9 mouse cellular contexts compared by ENCODE assay signal in the genomic region with DNA sequence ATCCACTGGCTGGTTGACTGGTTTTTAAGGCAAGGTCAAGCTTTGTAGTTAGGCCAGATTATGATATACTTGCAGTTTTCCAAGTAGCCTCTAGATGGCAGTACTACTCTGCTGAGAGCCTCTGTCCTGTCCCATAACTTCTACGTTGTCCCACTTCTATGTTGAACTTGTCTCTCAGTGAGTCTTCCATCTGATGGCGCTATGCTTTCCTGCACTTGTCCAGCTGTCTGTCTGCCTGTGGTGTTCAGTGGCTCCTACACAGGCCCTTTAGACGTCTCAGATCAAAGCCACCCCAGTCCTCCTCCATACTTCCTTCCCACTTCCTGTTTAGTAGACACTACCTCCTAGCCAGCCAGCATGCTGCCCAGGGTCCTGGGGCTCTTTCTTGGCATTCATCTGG. TPM values are rescaled to one million over a fixed set of nuclear protein-coding genes. Genes with fewer than 3 reads are reported as not detected.
DNase-seq lines count a peak whose midpoint lies in the region; ATAC-seq lines count a peak whose summit lies in the region.
"Had no signal": no experiment of that assay in that cellular context is flagged by ENCODE, and none has a peak within 500 bp of the region (broad histone marks: within the 10 kb centered on the region; RNA-seq: fewer than 3 reads in every experiment).

No protein-coding gene starts in this region.

- H3K27ac ChIP-seq in midbrain, embryonic 14.5 days (replicated peaks; ENCODE audit: low read depth, low read length), result no peak overlapping the region
- H3K27ac ChIP-seq: embryonic facial prominence, embryonic 13.5 days had no signal

- H3K9me3 ChIP-seq in midbrain, embryonic 14.5 days (ENCODE audit: control insufficient read depth, low read length), result no peaks in the 10 kb centered on the region
- H3K9me3 ChIP-seq: embryonic facial prominence, embryonic 13.5 days had no signal

- 43% methylated on average over 3 of the region's 3 CpGs for WGBS in midbrain, embryonic 14.5 days

- H3K4me2 ChIP-seq in midbrain, embryonic 14.5 days (ENCODE audit: low read length), result no peak overlapping the region
- H3K4me2 ChIP-seq: embryonic facial prominence, embryonic 13.5 days had no signal

- no peak overlapping the region for H3K9ac ChIP-seq in midbrain, embryonic 14.5 days (replicated peaks; ENCODE audit: low read length)
- H3K9ac ChIP-seq: embryonic facial prominence, embryonic 13.5 days had no signal

- DNase-seq in frontal cortex, postnatal 14 days (ENCODE audit: low spot score in 2 of 2), result no peak
- peak; percentile 66 for DNase-seq in CD4-positive, CD25-positive, alpha-beta regulatory T cell, adult 2 months (ENCODE audit: low read depth, low spot score)
- peak; percentile 50 for DNase-seq in c-Kit-positive CD71-positive TER-119-negative erythroid progenitor cells, embryonic 14.5 days (ENCODE audit: low read depth)
- DNase-seq in heart, postnatal 10 days, result peak; percentile 65 to 78
- peak; percentile 23 to 43 for DNase-seq in layer of hippocampus, postnatal 10 days (ENCODE audit: low spot score in 2 of 2)
- DNase-seq in midbrain, embryonic 14.5 days, result peak; percentile 74
- no peak for DNase-seq in spleen, postnatal 14 days (ENCODE audit: low spot score in 2 of 2)

- intact Hi-C loops in heart, postnatal 10 days (cut with DNase I), result loop anchor here (5.0 kb wide), 2 partner anchors 37 to 147 kb away; a partner anchor contains a TSS

- no peaks in the 10 kb centered on the region for H3K4me1 ChIP-seq in midbrain, embryonic 14.5 days (ENCODE audit: control insufficient read depth, insufficient read depth, low read length)
- H3K4me1 ChIP-seq: embryonic facial prominence, embryonic 13.5 days had no signal

- H3K4me3 ChIP-seq in midbrain, embryonic 14.5 days (replicated peaks; ENCODE audit: low read depth, low read length), result no peak overlapping the region
- H3K4me3 ChIP-seq: embryonic facial prominence, embryonic 13.5 days had no signal

- peak; percentile 49; the same call in 1 of the 2 replicates for ATAC-seq in frontal cortex, adult (ENCODE audit: low TSS enrichment)
- no peak for ATAC-seq in midbrain, embryonic 14.5 days (ENCODE audit: low FRiP score, low TSS enrichment)

- H3K36me3 ChIP-seq in midbrain, embryonic 14.5 days (ENCODE audit: control insufficient read depth, insufficient read depth, low read length), result peaks cover 19% of the 10 kb centered on the region

- H3K27me3 ChIP-seq in midbrain, embryonic 14.5 days (ENCODE audit: control insufficient read depth, insufficient read depth, low read length), result no peaks in the 10 kb centered on the region
- H3K27me3 ChIP-seq: embryonic facial prominence, embryonic 13.5 days had no signal

RNA-seq across cellular contexts. Expression of a gene that starts 17.6 kb away (rescaled TPM):
- not detected for total RNA-seq in heart, postnatal 10 days (2021)
- total RNA-seq in layer of hippocampus, postnatal 10 days (2021), result not detected
- 0.16 TPM in 1 of 2 replicates, not detected in the other for polyA plus RNA-seq in midbrain, embryonic 14.5 days (2014; fragmentation: Nextera tagmentation; extraction: Ambion mirVana)
- polyA plus RNA-seq: embryonic facial prominence, embryonic 13.5 days had no signal

RNA-seq across cellular contexts. Expression of a gene that starts 37.3 kb away (rescaled TPM):
- under 1 TPM in 1 of 2 experiments, not detected in 1; 0.17 TPM for total RNA-seq in heart, postnatal 10 days (2021)
- total RNA-seq in layer of hippocampus, postnatal 10 days (2021), result not detected
- 0.11 TPM in 1 of 2 replicates, not detected in the other for polyA plus RNA-seq in midbrain, embryonic 14.5 days (2014; fragmentation: Nextera tagmentation; extraction: Ambion mirVana)

RNA-seq across cellular contexts. Expression of a gene that starts 43.6 kb away (rescaled TPM):
- 100 to 1,000 TPM; 259 to 282 TPM for total RNA-seq in heart, postnatal 10 days (2021)
- total RNA-seq in layer of hippocampus, postnatal 10 days (2021), result 10 to 100 TPM; 47.0 to 49.9 TPM
- polyA plus RNA-seq in midbrain, embryonic 14.5 days (2014; fragmentation: Nextera tagmentation; extraction: Ambion mirVana), result 31.3 and 33.6 TPM in 2 replicates

Comparison
In these comparisons a context has a peak if more than half of its experiments do, and no peak if none do; other contexts are left out.
1. DNase-seq: peak in CD4-positive, CD25-positive, alpha-beta regulatory T cell, adult 2 months (single experiment), c-Kit-positive CD71-positive TER-119-negative erythroid progenitor cells, embryonic 14.5 days (single experiment), heart, postnatal 10 days (2 of 2), layer of hippocampus, postnatal 10 days (2 of 2) and midbrain, embryonic 14.5 days (single experiment); none in frontal cortex, postnatal 14 days (0 of 2) and spleen, postnatal 14 days (0 of 2).
2. RNA of a gene that starts 43.6 kb away (total RNA-seq): 259 to 282 TPM in heart, postnatal 10 days; 47.0 to 49.9 TPM in layer of hippocampus, postnatal 10 days; every median in the first group is over 4 times any median in the second.